Comparison of ENCODE assay signal across 7 mouse cellular contexts in genomic region chr3:27316559-27317287, GRCm38 (mm10). TPM values are rescaled to one million over a fixed set of nuclear protein-coding genes. Genes with fewer than 3 reads are reported as not detected.
DNase-seq lines count a peak whose midpoint lies in the region; ATAC-seq and TF ChIP-seq lines count a peak whose summit lies in the region.

Gene Tnfsf10 (plus strand): TSS chr3:27317028.

- no peak for TF ChIP-seq CTCF in lung, postnatal 0 days (IDR thresholded peaks at IDR 0.05)

- H3K4me3 ChIP-seq in intestine, embryonic 16.5 days (ENCODE audit: low read length), result peak within 1 kb of the TSS; percentile 40
- peak within 1 kb of the TSS; percentile 49 for H3K4me3 ChIP-seq in lung, postnatal 0 days (ENCODE audit: low read depth, low read length)
- H3K4me3 ChIP-seq in stomach, embryonic 14.5 days (ENCODE audit: low read depth, low read length), result no peak within 1 kb of the TSS

- H3K9me3 ChIP-seq in intestine, embryonic 16.5 days (ENCODE audit: control insufficient read depth, low read length), result no peaks in the 10 kb centered on the region
- no peaks in the 10 kb centered on the region for H3K9me3 ChIP-seq in lung, postnatal 0 days (ENCODE audit: low read length)
- H3K9me3 ChIP-seq in stomach, embryonic 14.5 days (ENCODE audit: control insufficient read depth, low read depth, low read length), result no peaks in the 10 kb centered on the region

- no peaks in the 10 kb centered on the region for H3K27me3 ChIP-seq in intestine, embryonic 16.5 days (replicated peaks; ENCODE audit: control insufficient read depth, insufficient read depth, low read length)
- H3K27me3 ChIP-seq in lung, postnatal 0 days (replicated peaks; ENCODE audit: insufficient read depth, low read length), result no peaks in the 10 kb centered on the region
- no peaks in the 10 kb centered on the region for H3K27me3 ChIP-seq in stomach, embryonic 14.5 days (ENCODE audit: control insufficient read depth, insufficient read depth, low read length)

- peak; percentile 84 for ATAC-seq in common myeloid progenitor, adult 5-6 weeks (replicated peaks; ENCODE audit: low read depth, poor library complexity, severe bottlenecking)
- ATAC-seq in intestine, embryonic 16.5 days, result peak; percentile 72
- ATAC-seq in lung, postnatal 0 days, result peak; percentile 79
- peak; percentile 49; the same call in 1 of the 2 replicates for ATAC-seq in stomach, embryonic 14.5 days (ENCODE audit: insufficient number of reproducible peaks, insufficient read depth, low FRiP score, low read depth)

- H3K4me1 ChIP-seq in intestine, embryonic 16.5 days (ENCODE audit: control insufficient read depth, insufficient read depth, low read length), result peaks cover 5% of the 10 kb centered on the region; the same call in 1 of the 2 replicates
- H3K4me1 ChIP-seq in lung, postnatal 0 days (ENCODE audit: insufficient read depth, low read depth, low read length), result no peaks in the 10 kb centered on the region
- H3K4me1 ChIP-seq in stomach, embryonic 14.5 days (ENCODE audit: control insufficient read depth, insufficient read depth, low read length), result peaks cover 6% of the 10 kb centered on the region; the same call in 1 of the 2 replicates

- peak within 1 kb of the TSS; percentile 65 for H3K27ac ChIP-seq in intestine, embryonic 16.5 days (ENCODE audit: low read length)
- H3K27ac ChIP-seq in lung, postnatal 0 days (ENCODE audit: low read length), result peak within 1 kb of the TSS; percentile 69
- H3K27ac ChIP-seq in stomach, embryonic 14.5 days (ENCODE audit: low read length), result no peak within 1 kb of the TSS; the same call in 1 of the 2 replicates

- peak within 1 kb of the TSS; percentile 61 for H3K4me2 ChIP-seq in intestine, embryonic 16.5 days (ENCODE audit: low read depth, low read length)
- H3K4me2 ChIP-seq in lung, postnatal 0 days (replicated peaks; ENCODE audit: low read depth, low read length), result peak within 1 kb of the TSS; percentile 67
- H3K4me2 ChIP-seq in stomach, embryonic 14.5 days (replicated peaks; ENCODE audit: low read depth, low read length), result peak within 1 kb of the TSS; percentile 11; the same call in 1 of the 2 replicates

- no peaks in the 10 kb centered on the region for H3K36me3 ChIP-seq in intestine, embryonic 16.5 days (ENCODE audit: control insufficient read depth, insufficient read depth, low read length)
- H3K36me3 ChIP-seq in lung, postnatal 0 days (ENCODE audit: insufficient read depth, low read length), result no peaks in the 10 kb centered on the region
- H3K36me3 ChIP-seq in stomach, embryonic 14.5 days (ENCODE audit: control insufficient read depth, insufficient read depth, low read length), result no peaks in the 10 kb centered on the region

- WGBS in intestine, embryonic 16.5 days, result 53% methylated on average over 9 of the region's 9 CpGs
- 25% methylated on average over 9 of the region's 9 CpGs for WGBS in lung, postnatal 0 days
- 68% methylated on average over 9 of the region's 9 CpGs for WGBS in stomach, embryonic 14.5 days

- TF ChIP-seq EP300 in lung, postnatal 0 days (IDR thresholded peaks at IDR 0.05), result no peak

- peak within 1 kb of the TSS; percentile 58 for H3K9ac ChIP-seq in intestine, embryonic 16.5 days (ENCODE audit: low read depth, low read length)
- H3K9ac ChIP-seq in lung, postnatal 0 days (replicated peaks; ENCODE audit: low read depth), result no peak within 1 kb of the TSS
- H3K9ac ChIP-seq in stomach, embryonic 14.5 days (replicated peaks; ENCODE audit: low read depth, low read length), result no peak within 1 kb of the TSS

- peak; percentile 12 for DNase-seq in NIH3T3 (ENCODE audit: low read depth)
- DNase-seq in lung, postnatal 0 days (ENCODE audit: low spot score), result peak; percentile 89
- DNase-seq in left cerebral cortex, adult 18-20 months (ENCODE audit: low spot score in 2 of 2), result no peak
- DNase-seq in layer of hippocampus, postnatal 25 days (ENCODE audit: extremely low spot score in 1 of 2, low spot score in 1 of 2), result no peak

RNA-seq across cellular contexts. Expression of gene Tnfsf10, which starts in this region (rescaled TPM):
- 10.2 and 13.8 TPM in 2 replicates for total RNA-seq in common myeloid progenitor, adult 5-6 weeks (2017)
- 0.76 and 1.1 TPM in 2 replicates for polyA plus RNA-seq in intestine, embryonic 16.5 days (2015; fragmentation: Nextera tagmentation; extraction: Ambion mirVana)
- 8.1 and 10.5 TPM in 2 replicates for polyA plus RNA-seq in lung, postnatal 0 days (2015; fragmentation: Nextera tagmentation; extraction: Ambion mirVana)
- polyA plus RNA-seq in stomach, embryonic 14.5 days (2014; fragmentation: Nextera tagmentation; extraction: Ambion mirVana), result 0.13 and 0.17 TPM in 2 replicates
- total RNA-seq in left cerebral cortex, adult 18-20 months (2021), result 1 to 10 TPM in 1 of 2 experiments, under 1 TPM in 1; 1.00 to 2.2 TPM
- total RNA-seq in layer of hippocampus, postnatal 25 days (2021), result 1 to 10 TPM in 1 of 2 experiments, under 1 TPM in 1; 0.44 to 1.5 TPM

Comparison
In these comparisons a context has a peak if more than half of its experiments do, and no peak if none do; other contexts are left out.
1. Peak in ATAC-seq and H3K4me2 ChIP-seq in stomach, embryonic 14.5 days; RNA of the gene not detected or under 1 TPM.
2. DNase-seq: peak in NIH3T3 (single experiment) and lung, postnatal 0 days (single experiment); none in left cerebral cortex, adult 18-20 months (0 of 2) and layer of hippocampus, postnatal 25 days (0 of 2).
3. H3K4me2 ChIP-seq: peak in every context shown above with its lines; median percentile 67 in lung, postnatal 0 days; 61 in intestine, embryonic 16.5 days; 11 in stomach, embryonic 14.5 days.
4. Peak in every context shown above with its lines, with median percentiles within 50 percentile points of each other: ATAC-seq.